Mouse (Mus musculus): ENCODE measurements around the gene Gtf2f2. TPM values are rescaled to one million over a fixed set of nuclear protein-coding genes. Genes with fewer than 3 reads are reported as not detected.
A peak's percentile ranks its signal among the peaks of the same experiment; 100 is the strongest.

Gene Gtf2f2
- total and polyA plus RNA-seq, 3 experiments = 57.6 to 71.2 TPM; not detected in 1

GRCm38 (mm10) chr14:75871750-75872149 lies 138.9 kb downstream of the Gtf2f2 start:
- Histone ChIP-seq H3K9ac (ENCODE audit: control insufficient read depth, low read depth, low read length, poor library complexity, severe bottlenecking) (no peak overlapping the region), H3K36me3 (ENCODE audit: control insufficient read depth in 1 of 2, insufficient read depth in 2 of 2, low read length in 2 of 2) (no peaks in the 10 kb centered on the region), H3K27me3 (ENCODE audit: control insufficient read depth in 1 of 2, insufficient read depth in 2 of 2, low read length in 2 of 2) (no peaks in the 10 kb centered on the region), H3K4me1 (ENCODE audit: control insufficient read depth in 1 of 2, insufficient read depth in 2 of 2, low read length in 2 of 2) (no peaks in the 10 kb centered on the region), H3K79me2 (ENCODE audit: control insufficient read depth, insufficient read depth, low read length, poor library complexity) (no peaks in the 10 kb centered on the region), H3K4me3 (ENCODE audit: control insufficient read depth in 1 of 2, insufficient read depth in 1 of 2, low read depth in 2 of 2, low read length in 2 of 2) (no peak overlapping the region), H3K9me3 (replicated peaks; ENCODE audit: insufficient read depth, low read length) (no peaks in the 10 kb centered on the region), H3K27ac (ENCODE audit: control insufficient read depth, low read depth, low read length) (no peak overlapping the region)
- peak; percentile 22; the same call in 1 of the 2 replicates for TF ChIP-seq SMC3 (IDR thresholded peaks at IDR 0.05; ENCODE audit: low read depth, low read length)
- TF ChIP-seq RCOR1 (IDR thresholded peaks at IDR 0.05; ENCODE audit: low read depth, low read length) = no peak
- TF ChIP-seq MEF2A (IDR thresholded peaks at IDR 0.05; ENCODE audit: extremely low read depth, insufficient replicate concordance, low read depth, low read length, poor library complexity, severe bottlenecking) = no peak
- peak; percentile 8 to 52 (median 42); a peak in 4 of 6 replicates for TF ChIP-seq CTCF (IDR thresholded peaks at IDR 0.05 in 2 of 3, conservative IDR thresholded peaks at IDR 0.05 in 1 of 3; ENCODE audit: control insufficient read depth in 1 of 3, insufficient read depth in 1 of 3, low read depth in 2 of 3, low read length in 3 of 3, poor library complexity in 1 of 3, severe bottlenecking in 1 of 3)
- peak; percentile 39 for DNase-seq (ENCODE audit: low read depth, low spot score)

- Histone ChIP-seq H3K27ac (ENCODE audit: control insufficient read depth, low read depth, low read length) (no peak overlapping the region), H3K4me1 (ENCODE audit: control insufficient read depth in 1 of 2, insufficient read depth in 2 of 2, low read length in 2 of 2) (no peaks in the 10 kb centered on the region), H3K36me3 (ENCODE audit: control insufficient read depth in 1 of 2, insufficient read depth in 2 of 2, low read length in 2 of 2) (no peaks in the 10 kb centered on the region), H3K27me3 (ENCODE audit: control insufficient read depth in 1 of 2, insufficient read depth in 2 of 2, low read length in 2 of 2) (no peaks in the 10 kb centered on the region), H3K4me3 (ENCODE audit: control insufficient read depth in 1 of 2, insufficient read depth in 1 of 2, low read depth in 2 of 2, low read length in 2 of 2) (no peak overlapping the region), H3K9ac (ENCODE audit: control insufficient read depth, low read depth, low read length, poor library complexity, severe bottlenecking) (no peak overlapping the region), H3K9me3 (replicated peaks; ENCODE audit: insufficient read depth, low read length) (no peaks in the 10 kb centered on the region), H3K79me2 (ENCODE audit: control insufficient read depth, insufficient read depth, low read length, poor library complexity) (no peaks in the 10 kb centered on the region)
- TF ChIP-seq TBP (IDR thresholded peaks at IDR 0.05; ENCODE audit: low read depth, low read length) = no peak
- no peak for TF ChIP-seq USF2 (IDR thresholded peaks at IDR 0.05; ENCODE audit: borderline replicate concordance in 1 of 2, insufficient read depth in 1 of 2, low read depth in 1 of 2, low read length in 2 of 2)
- no peak for TF ChIP-seq GATA1 (IDR thresholded peaks at IDR 0.05; ENCODE audit: low read depth, low read length)
- no peak for TF ChIP-seq ELF1 (IDR thresholded peaks at IDR 0.05; ENCODE audit: low read depth, low read length)
- TF ChIP-seq HCFC1 (IDR thresholded peaks at IDR 0.05; ENCODE audit: low read depth, low read length) = no peak
- no peak for TF ChIP-seq RCOR1 (IDR thresholded peaks at IDR 0.05; ENCODE audit: low read depth, low read length)
- TF ChIP-seq TCF12 (IDR thresholded peaks at IDR 0.05; ENCODE audit: low read depth, low read length) = no peak
- no peak for TF ChIP-seq E2F4 (IDR thresholded peaks at IDR 0.05; ENCODE audit: borderline replicate concordance, low read depth, low read length)
- no peak for DNase-seq (ENCODE audit: low read depth, low spot score)
Measured at GRCm38 (mm10) chr14:75871111-75871510, 139.6 kb downstream of the Gtf2f2 start.

- no peak overlapping the region for H3K9ac ChIP-seq (ENCODE audit: control insufficient read depth, low read depth, low read length, poor library complexity, severe bottlenecking)
- no peak overlapping the region for H3K27ac ChIP-seq (ENCODE audit: control insufficient read depth, low read depth, low read length)
- peak; percentile 51 for DNase-seq (ENCODE audit: low read depth, low spot score)
- no peaks in the 10 kb centered on the region for H3K4me1 ChIP-seq (ENCODE audit: control insufficient read depth in 1 of 2, insufficient read depth in 2 of 2, low read length in 2 of 2)
- no peaks in the 10 kb centered on the region for H3K9me3 ChIP-seq (replicated peaks; ENCODE audit: insufficient read depth, low read length)
- no peaks in the 10 kb centered on the region for H3K36me3 ChIP-seq (ENCODE audit: control insufficient read depth in 1 of 2, insufficient read depth in 2 of 2, low read length in 2 of 2)
- H3K79me2 ChIP-seq (ENCODE audit: control insufficient read depth, insufficient read depth, low read length, poor library complexity) = no peaks in the 10 kb centered on the region
- H3K27me3 ChIP-seq (ENCODE audit: control insufficient read depth in 1 of 2, insufficient read depth in 2 of 2, low read length in 2 of 2) = no peaks in the 10 kb centered on the region
- no peak overlapping the region for H3K4me3 ChIP-seq (ENCODE audit: control insufficient read depth in 1 of 2, insufficient read depth in 1 of 2, low read depth in 2 of 2, low read length in 2 of 2)
- TF ChIP-seq USF2 (IDR thresholded peaks at IDR 0.05; ENCODE audit: borderline replicate concordance in 1 of 2, insufficient read depth in 1 of 2, low read depth in 1 of 2, low read length in 2 of 2) (no peak), CTCF (IDR thresholded peaks at IDR 0.05 in 2 of 3, conservative IDR thresholded peaks at IDR 0.05 in 1 of 3; ENCODE audit: control insufficient read depth in 1 of 3, insufficient read depth in 1 of 3, low read depth in 2 of 3, low read length in 3 of 3, poor library complexity in 1 of 3, severe bottlenecking in 1 of 3) (peak in 2 of 3 experiments; percentile 53 to 66; a peak in 4 of 6 replicates), SMC3 (IDR thresholded peaks at IDR 0.05; ENCODE audit: low read depth, low read length) (peak; percentile 42; the same call in 1 of the 2 replicates), MEF2A (IDR thresholded peaks at IDR 0.05; ENCODE audit: extremely low read depth, insufficient replicate concordance, low read depth, low read length, poor library complexity, severe bottlenecking) (no peak), NELFE (IDR thresholded peaks at IDR 0.05; ENCODE audit: low read depth, low read length) (no peak), ZMIZ1 (IDR thresholded peaks at IDR 0.05; ENCODE audit: low read depth, low read length) (no peak), RAD21 (IDR thresholded peaks at IDR 0.05; ENCODE audit: low read depth, low read length) (peak; percentile 38)
Measured at GRCm38 (mm10) chr14:75870631-75871030, 140.0 kb downstream of the Gtf2f2 start.

Data from MEL (cell line).